Mouse (Mus musculus): ENCODE data around the gene Cox4i2.

- no peak for TF ChIP-seq CTCF (IDR thresholded peaks at IDR 0.05; ENCODE audit: control insufficient read depth, insufficient read depth, insufficient replicate concordance, low read depth, low read length)
- TF ChIP-seq POLR2A (IDR thresholded peaks at IDR 0.05; ENCODE audit: control insufficient read depth, low read depth, low read length), result no peak
These were observed 46.2 kb downstream of the Cox4i2 start for GRCm38 (mm10) chr2:152799954-152800761.
